Mouse (Mus musculus) urinary bladder, adult 18-20 months (tissue): ENCODE measurements around the gene Trex1.

Experiments
- DNase-seq, 2 experiments: peaks; one replicate each; pipeline ENCODE4 v3.0.0; 2022; ENCODE audit warnings: low spot score in 2 of 2, mixed read lengths in 2 of 2

Gene Trex1

DNA sequence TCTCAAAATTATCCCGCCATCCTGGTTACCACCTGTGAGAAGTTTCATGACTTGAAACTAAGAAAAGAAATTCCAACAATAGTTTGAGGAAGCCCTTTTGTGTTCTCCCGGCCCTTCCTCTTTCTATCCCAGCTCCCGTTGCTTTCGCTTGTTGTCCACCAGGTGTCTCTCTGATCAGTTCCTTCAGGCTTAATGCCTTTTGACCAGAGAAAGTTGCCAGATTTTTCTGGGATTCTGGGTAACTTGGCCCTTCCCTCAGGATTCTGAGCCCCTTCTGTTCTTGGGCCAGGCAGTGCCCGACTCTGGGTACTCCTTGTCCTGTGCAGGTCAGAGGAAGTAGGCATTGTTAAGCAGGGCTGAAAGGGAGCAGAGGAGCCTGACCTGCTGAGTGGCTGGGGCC is 28.5 kb upstream of the Trex1 start:
- no peak for DNase-seq

DNA sequence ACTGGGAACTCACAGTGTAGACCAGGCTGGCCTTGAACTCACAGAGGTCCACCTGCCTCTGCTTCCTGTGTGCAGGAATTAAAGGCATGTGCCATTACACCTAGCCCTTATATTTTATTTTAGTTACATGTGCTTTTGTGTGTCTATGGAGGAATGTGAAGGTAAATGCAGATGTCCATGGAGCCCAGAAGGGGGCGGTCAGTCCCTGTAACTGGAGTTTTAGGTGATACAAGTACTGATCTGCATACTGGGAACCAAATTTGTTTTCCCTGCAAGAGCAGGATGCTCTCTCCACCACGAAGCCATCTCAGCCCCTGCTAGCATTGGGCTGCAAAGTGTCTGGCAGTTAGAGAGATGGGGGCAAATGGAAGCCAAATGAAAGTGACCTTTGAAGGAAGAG is 25.4 kb upstream of the Trex1 start:
- no peak for DNase-seq

DNA sequence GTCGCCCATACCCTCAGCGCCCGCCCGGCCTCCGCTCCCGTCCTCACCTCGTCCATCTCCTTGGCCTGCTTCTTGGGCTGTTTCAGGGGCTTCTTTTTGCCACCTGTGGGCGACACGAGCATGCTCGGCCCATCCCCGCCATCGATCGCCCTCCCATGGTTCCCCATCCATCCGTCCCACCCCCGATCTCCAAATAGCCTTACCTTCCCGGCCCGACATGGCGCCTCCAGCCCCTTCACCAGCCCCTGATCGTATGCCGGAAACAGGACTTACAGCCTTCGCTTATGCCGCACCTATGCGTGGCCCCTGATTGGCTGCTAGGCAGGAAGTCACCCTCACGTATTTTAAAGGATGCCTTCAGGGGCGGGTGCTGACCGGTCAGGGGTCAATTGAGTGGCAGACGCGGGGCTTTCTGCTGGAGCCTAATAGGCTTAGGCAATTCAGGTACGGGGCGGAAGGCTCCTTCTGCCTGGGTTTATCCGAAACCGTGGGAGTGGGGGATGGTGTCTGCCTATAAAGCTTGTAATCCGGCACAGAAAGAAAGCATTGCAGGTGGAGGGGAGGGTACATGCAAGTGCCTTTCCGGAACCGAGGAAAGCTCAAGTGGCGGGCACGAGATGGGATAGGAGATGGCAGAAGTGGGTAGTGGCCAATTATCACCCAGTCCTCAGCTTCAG is 22.7 kb upstream of the Trex1 start, which contains the start of the genes Ccdc51 and Tma7:
Gene Ccdc51 (plus strand): TSS at position 370 of the 677 bp plus-strand sequence.
Gene Tma7 (minus strand): TSS at position 464 of the 677 bp plus-strand sequence.
- DNase-seq = peak; percentile 68 to 72

DNA sequence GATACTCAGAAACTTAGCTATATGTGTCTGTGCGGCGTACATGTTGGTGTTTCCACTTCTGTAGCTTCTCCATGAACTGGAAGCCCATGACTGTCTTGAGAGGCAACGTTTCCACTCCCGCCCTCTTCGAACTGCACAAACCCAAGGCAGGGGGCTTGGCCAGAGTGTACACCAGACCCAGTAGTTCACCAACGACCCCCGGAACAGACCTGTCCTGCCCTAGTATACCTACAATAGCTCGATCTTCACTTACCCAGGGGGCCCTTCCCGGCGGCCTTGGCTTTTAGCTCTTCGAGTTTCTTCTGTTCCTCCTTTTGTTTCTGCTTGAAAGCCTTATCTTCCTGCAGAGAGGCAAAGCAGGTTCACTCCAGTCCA is 22.2 kb upstream of the Trex1 start:
- no peak for DNase-seq

DNA sequence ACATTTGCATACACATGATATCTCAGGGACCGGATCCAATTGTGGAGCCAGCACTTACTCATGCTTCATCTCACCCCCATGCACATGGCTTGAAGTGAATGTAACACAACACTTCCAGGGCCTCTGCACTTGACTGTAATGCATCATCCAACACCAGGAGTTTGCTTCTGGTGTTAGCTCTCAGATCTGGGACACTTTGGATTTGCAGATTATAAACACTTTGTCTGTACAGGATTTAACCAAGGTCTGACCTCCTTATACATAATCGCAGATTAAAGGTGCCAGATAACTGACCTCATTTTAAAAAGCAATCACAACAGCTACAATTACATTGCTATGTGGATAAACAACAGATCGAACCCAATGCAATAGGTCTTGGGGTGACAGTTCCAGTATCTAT is 21.0 kb upstream of the Trex1 start:
- DNase-seq = no peak

DNA sequence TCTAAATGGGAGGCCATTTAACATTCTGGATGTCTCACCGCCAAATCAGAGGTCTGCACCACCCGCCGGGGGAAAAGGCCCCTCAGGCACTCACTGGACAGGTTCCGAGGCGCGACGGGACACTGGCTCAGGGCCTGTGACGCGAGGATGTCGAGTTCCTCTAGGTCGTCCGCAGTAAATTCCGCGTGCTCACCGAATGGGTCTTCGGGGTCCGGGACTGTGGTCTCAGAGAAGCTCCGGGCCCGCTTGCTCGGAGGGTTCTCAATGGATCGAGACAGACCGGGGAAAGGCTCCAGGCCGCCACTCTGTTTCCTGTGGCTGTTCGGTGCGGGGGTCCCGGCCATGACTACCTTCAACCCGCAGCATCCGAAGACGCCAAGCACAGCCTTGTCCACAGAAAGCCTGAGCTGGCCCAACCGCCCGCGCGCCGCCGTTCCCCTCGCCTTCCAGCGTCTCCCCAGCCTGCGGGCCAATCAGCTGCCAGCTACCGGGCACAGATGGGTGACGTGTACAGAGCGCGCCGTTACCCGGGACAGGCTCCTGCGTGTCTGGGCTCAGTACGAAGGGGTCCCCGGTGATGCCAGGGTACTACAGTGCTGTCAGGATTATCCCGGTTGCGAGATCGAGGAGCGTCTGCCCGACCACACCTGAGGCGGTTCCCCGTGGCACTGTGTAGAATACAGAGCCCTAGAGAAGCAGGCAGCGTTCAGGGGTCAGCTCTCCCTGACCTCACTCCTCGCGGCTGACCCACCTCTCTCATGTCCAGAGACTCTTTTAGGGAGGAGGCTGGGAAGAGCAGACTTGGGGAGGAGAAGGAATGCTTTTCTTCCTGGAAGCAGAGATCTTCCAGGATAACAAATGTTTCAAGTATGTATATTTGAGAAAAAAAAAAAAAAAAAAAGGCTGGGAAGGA is 14.4 kb upstream of the Trex1 start, which contains the start of gene Atrip:
Gene Atrip (minus strand): TSS at position 464 of the 913 bp plus-strand sequence.
- DNase-seq = peak; percentile 84 to 87

DNA sequence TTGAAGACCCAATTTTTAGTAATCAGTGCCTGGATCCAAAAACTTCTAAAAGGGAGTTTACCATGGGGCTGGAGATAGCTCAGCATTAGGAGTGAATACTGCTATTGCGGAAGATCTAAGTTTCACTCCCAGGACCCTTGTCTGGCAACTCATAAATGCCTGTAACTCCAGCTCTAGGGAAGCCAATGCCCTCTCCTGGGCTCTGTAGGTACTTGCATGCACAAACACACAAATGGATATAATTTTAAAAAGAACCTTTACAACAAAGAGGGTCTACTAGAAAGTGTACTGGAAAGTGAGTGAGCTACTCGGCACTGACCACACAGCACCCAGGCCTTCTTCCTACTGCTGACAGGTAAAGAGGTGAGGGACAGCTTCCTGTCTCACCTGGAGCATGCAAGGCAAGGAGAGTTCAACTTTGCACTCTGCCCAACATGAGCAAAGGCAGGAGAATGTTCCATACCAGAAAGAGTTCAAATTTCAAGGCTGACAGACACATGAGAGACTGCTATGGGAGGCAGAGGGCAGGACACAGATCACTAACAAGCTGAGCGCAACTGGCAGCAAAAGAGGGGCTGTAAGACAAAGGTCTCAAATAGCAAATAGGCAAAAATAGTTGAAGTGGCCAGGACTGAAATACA is 8.7 kb upstream of the Trex1 start:
- no peak for DNase-seq

DNA sequence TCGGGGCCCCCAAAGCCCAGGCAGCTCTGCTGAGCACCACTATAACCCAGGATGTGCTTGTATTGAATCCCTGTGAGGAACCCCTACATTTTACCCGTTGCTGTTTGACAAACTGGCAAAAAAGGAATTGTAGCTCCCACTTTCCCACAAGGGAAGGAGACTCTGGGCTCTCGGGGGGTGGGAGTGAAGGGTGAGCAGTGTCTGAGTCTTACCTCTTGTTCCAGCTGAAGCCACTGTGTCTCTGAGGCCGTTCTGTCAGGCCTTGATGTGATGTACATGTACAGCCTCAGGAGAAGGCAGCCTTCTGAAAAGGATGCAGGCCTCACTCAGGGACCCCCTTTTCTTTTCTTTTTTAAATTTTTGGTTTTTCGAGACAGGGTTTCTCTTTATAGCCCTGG is 1.4 kb upstream of the Trex1 start:
- DNase-seq = no peak

DNA sequence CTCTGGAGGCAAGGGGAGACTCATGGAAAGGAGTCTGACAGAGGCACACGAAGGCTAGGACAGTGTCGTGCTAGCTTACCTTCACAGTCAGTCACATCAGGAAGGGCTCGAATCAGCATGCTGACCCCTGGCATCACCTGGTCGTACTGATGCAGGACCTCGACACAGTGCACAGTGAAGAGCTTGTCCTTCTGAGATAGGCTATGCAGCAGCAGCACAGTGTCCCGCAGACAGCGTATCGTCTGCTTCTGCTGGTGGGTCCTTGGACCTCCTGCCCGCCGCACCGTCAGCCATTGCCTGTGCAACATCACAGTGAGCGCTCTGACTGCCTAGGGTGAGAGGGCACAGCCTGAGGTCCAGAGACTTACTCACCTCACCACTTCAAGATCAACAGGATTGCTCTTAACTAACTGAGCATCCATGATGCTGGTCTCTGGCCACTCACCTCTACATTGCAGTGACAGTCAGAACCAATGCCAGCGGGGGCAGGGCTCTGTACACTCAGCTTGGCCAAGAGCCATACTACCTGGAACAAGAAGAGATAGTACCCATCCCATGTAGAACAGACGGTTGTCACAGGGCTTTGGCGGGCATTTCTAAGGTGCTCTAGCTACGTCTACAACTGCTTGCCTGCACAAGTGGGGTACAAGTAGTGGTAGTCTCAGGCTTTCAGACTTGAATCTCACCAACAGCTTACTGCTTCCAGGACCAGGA is 807 bp upstream of the Trex1 start:
- no peak for DNase-seq

DNA sequence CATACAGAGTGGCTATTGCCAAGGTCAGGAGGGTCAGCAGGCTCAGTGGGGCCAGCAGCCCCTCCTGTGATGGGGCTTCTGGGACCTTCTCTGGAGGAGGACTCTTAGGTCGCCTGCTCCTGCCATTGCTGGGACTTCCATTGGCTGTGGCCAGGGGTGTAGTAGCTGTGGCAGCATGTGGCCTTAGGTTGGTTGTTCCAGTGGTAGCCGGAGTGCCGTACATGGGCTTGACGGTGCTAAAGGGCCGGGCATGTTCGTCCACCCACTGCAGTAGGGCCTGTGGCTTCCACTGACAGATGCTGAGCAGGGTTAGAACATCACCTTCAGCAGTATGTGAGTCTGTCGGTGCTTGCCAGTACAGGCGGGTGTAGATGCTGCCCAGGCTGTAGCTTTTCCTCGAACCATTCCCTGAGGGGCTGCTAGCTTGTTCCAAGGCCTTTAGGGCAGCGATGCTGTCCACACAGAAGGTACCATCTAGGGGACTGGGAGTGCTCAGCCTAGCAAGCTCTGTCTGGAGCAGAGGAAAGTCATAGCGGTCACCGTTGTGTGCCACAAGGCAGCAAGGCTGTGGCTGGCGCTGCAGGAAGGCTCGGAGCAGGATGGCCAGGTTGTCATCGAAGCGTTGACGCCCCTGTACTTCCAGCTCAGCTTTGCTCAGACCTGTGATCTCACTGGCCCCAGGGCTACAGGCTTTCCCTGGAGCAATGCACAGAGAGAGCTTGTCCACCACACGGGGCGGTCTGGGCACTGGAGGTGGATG is 1.3 kb downstream of the Trex1 start:
- DNase-seq = no peak

DNA sequence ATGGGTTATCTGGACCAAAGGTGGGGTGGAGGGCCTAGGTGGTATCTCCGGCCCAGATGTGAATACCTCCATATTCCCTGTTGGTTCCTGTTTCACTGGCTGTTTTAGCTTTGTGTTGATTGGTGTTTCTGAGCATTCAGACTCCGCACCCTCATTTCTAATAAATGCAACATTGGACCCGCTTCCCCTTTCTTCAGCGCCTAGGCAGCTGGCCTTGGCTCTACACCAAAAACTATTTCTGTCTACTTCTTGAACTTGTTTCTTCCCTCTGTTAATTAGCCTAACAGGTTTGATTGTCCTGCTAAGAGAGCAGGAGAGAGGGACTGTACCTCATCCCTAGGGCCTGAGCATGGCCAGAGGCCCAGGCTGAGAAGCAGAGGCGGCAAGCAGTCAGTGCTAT is 2.0 kb downstream of the Trex1 start:
- DNase-seq = no peak

DNA sequence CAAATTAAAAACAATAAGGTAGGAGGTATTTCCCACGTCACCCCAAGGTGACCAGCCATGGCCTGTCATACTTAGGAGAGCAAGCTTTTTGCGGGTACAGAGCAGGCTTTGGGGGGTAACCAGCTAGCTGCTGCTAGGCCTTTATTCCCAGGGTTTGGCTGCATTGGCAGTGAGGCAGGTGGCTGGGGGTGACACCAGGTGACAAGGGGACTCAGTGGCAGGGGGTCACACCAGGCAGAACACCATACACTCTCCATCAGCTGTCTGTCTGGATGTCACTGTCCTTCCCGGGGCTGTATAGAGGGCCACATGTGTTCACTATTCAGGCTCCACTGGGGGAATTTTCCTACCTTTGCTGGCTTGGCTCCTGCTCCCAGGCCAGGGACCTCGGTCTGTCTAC is 2.6 kb downstream of the Trex1 start:
- DNase-seq = no peak

DNA sequence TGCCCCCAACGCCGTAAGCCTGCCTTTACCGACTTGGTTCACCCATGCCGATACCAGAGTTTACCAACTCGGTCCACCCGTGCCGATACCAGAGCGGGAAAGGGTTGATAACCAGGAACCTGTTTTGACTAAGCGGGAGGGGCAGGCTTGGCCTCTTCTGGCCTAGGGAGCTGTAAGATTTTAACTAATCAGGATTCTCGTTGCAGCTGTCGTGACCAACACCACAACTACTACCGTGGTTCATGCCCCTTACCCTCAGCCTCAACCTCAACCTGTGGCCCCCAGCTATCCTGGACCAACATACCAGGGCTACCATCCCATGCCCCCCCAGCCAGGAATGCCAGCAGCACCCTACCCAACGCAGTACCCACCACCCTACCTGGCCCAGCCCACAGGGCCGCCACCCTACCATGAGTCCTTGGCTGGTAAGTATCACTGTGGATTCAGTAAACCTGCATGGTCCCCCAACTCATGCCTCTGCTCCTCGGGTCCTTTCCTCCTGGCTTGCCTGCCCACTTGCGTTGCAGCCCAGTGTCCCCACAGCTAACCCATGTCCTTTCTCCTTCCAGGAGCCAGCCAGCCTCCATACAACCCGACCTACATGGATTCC is 3.3 kb downstream of the Trex1 start:
- no peak for DNase-seq

DNA sequence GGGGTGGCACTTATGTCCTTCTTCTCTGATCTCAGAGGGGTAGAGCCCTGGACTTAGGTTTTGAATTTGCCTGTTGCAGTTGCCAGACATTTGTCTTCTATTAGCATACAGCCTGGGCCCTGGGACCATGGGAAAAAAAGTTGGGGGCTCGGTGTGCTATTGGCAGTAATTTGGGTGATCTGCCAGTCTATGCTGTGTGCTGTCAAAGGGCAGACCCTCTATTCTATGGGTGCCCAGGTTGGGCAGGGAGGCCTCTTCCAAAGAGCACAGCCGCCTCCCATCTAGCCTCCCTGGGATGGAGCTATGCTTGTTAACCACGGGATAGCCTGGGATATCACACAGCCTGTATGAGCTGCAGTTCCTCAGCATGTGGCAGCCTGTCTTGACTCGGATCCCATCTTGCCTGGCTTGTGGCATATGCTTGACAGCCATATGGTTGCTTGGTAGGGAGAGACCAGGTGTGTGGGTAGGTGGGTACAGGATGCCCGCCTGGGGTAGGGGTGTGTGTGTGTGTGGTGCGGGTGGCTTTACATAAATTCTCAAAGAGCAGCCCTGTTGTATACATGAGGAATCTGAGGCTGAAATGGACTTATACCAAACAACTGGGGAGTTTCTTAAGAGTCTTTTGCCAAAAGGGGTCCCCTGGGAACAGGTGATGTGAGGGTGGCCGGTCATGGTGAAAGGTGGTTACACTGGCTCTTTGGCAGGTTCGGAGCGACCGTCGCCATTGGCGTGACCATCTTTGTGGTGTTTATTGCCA is 4.1 kb downstream of the Trex1 start:
- DNase-seq = no peak

DNA sequence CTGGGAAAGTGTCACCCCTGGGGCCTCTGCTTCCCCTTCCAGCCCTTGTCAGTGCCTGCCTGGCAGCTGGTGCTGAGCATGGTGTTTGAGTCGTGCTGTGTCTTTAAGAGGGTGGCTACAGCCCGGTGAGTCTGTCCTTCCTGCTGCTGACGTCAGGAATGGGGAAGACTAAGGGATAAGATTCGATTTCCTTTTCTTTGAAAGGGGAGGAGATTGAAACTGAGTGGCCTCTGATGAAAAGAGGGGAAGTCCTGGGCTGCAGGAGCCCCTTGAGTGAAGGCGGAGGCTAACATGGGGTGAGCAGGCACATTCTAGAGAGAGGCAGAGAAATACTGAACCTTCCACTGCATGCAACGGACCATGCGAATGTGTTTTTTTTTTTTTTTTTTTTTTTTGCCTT is 4.8 kb downstream of the Trex1 start:
- peak in 1 of 2 experiments; percentile 65 for DNase-seq

DNA sequence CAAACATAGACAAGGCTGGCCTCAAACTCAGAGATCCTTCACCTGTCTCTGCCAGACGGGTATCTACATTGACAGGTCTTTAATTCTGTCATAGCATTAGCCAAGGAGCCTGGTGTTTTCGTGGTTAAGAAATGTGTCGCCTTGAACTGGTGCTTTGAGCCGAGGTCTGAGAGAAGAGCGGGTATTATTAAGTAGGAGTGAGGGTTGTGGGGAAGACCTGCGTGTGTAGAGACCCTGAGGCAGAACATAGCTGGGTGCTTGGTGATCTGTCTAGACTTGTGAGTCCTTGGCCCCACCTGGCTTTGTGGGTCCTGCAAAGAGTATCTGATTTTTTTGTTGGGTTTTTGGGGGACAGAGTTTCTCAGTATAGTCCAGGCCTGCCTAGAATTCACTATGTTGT is 5.7 kb downstream of the Trex1 start:
- DNase-seq = no peak

DNA sequence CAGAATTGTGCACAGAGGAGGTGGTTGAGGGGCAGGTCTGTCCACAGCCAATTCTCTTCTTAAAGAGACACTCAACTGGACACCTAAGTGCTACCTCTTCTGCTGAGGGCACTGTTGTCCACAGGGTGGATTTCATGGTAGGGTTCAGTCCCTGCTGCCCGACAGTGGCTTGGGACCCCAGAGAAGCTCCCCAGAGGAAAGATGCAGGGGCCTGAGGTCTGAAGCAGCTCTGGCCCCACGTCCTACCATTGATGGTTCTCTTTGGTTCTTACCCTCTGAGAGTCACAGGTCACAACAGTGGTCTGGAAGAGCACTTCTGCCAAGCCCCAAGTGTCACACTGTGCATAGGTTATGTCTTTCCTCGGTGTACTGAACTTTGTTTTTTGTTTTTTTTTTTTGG is 6.2 kb downstream of the Trex1 start:
- no peak for DNase-seq

DNA sequence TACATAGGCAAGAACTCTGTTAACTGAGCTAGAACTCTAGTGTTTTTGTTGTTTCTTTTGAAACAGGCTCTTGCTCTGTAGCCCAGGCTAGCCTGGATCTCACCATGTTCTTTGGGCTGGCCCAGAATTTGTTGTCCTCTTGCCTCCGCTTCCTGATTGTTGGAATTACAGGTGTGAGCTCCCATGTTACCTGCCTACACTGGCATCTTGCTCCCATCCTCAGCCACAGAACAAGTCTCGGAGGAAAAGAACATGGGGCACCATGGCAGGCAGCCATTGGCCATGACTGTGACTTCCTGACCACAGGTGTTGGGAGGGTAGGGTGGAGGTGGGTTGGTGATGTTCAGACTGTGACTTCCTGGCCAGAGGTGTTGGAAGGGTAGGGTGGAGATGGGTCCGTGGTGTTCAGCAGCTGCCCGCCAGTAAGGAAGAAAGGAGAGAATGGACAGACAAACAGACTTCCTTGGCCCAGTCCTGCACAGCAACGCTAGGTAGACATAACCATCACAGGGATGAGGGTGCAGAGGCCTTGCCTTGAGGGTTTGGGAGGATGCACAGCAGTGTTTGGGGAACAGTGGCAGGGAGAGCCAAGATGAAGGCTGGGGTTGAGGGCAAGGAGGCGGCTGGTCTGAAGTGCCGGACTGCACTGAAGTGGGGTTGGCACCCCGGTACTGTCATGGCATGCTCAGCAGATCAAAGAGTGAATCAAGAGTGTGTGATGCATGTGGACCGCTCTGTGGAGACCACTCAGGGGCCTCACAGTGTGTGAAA is 6.9 kb downstream of the Trex1 start:
- no peak for DNase-seq
